In genomic region chr10:70966642-70967345, GRCm38 (mm10) we compare ENCODE assay signal across 8 mouse cellular contexts.
DNase-seq lines count a peak whose midpoint lies in the region; ATAC-seq lines count a peak whose summit lies in the region.

No protein-coding gene starts in this region.

- DNase-seq in ovary, adult 18-20 months (ENCODE audit: low spot score): peak; percentile 61
- DNase-seq in ovary, postnatal 10 days (ENCODE audit: low spot score): no peak
- DNase-seq in heart, adult 8-10 months (ENCODE audit: low spot score): peak; percentile 55
- peak; percentile 87 for DNase-seq in kidney, postnatal 10 days
- peak; percentile 64 for DNase-seq in urinary bladder, postnatal 4 days (ENCODE audit: low spot score in 2 of 2)
- DNase-seq in yolk sac, embryonic 10.5 days (ENCODE audit: low spot score): no peak
- DNase-seq in cerebellum, postnatal 25 days: no peak

- no peak for ATAC-seq in megakaryocyte progenitor cell, adult 5-6 weeks (replicated peaks; ENCODE audit: poor library complexity)

Comparison
In these comparisons a context has a peak if more than half of its experiments do, and no peak if none do; other contexts are left out.
1. DNase-seq: peak in ovary, adult 18-20 months (single experiment), heart, adult 8-10 months (single experiment), kidney, postnatal 10 days (single experiment) and urinary bladder, postnatal 4 days (2 of 2); none in ovary, postnatal 10 days (single experiment), yolk sac, embryonic 10.5 days (single experiment) and cerebellum, postnatal 25 days (0 of 2).